Mouse (Mus musculus) ES-E14 (cell line): ENCODE measurements at regions not wholly inside any gene's neighbourhood (a gene's known extent, or its start where the extent isn't known, plus 50 kb on each side); places are given as distances from the start of the nearest gene placed in this dataset.

Experiments
- CHD2 ChIP-seq: IDR thresholded peaks from 2 replicates; pipeline ENCODE4 v1.6.1; 2014; ENCODE audit warnings: mild to moderate bottlenecking, low read depth, low read length, inconsistent platforms
- HCFC1 ChIP-seq: IDR thresholded peaks from 2 replicates; pipeline ENCODE4 v1.6.1; 2012; ENCODE audit warnings: low read length, inconsistent platforms, borderline replicate concordance; ENCODE audit not compliant: insufficient read depth
- MAFK ChIP-seq: IDR thresholded peaks from 2 replicates; pipeline ENCODE4 v1.6.1; 2014; ENCODE audit warnings: mild to moderate bottlenecking, low read depth, low read length, inconsistent platforms; ENCODE audit not compliant: insufficient read depth
- ZNF384 ChIP-seq: IDR thresholded peaks from 2 replicates; pipeline ENCODE4 v1.6.1; 2012; ENCODE audit warnings: low read depth, low read length, inconsistent platforms

DNA sequence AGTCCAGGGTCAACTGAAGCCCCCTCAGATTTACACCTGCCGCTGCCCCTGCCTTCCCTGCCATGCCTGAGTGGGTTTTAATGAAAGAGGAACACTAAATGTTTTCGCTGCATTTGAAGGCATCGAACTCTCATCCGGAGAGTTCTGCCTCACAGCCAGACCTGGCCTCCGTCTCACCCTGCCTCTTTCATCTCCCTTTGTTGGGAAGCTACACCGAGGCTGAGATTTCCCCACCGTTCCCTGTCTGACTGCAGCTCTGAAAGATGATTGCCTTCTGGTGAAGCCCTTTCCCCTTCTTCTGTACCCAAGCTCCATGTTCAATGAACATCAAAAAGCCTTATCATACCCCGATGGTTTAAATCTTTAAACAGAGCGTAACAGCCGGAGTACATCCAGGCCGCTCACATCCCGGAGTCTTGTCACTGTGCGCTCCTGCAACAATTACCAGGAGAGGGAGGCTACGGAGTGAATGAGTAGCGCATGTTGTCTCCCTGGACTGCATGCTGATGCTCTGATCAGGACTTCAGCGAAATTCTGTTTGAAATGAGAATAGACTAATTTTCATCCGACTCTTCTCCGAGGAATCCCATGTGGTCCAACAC, 98.3 kb downstream of the Zfp326 start:
- TF ChIP-seq MAFK (no peak), CHD2 (no peak), ZNF384 (no peak), HCFC1 (no peak)
